Mouse (Mus musculus) layer of hippocampus, postnatal 25 days (tissue): ENCODE measurements around the gene Gm49661. TPM values are rescaled to one million over a fixed set of nuclear protein-coding genes. Genes with fewer than 3 reads are reported as not detected.

Experiments
- DNase-seq, 2 experiments: peaks; one replicate each; pipeline ENCODE4 v3.0.0; 2022; ENCODE audit warnings: mixed read lengths in 2 of 2, low spot score in 1 of 2; ENCODE audit errors: extremely low spot score in 1 of 2
- total RNA-seq, 2 experiments: library from RNA; stranded (reverse); gene quantifications; 2 replicates each; pipeline ENCODE4 v1.2.3; 2021

The Gm49661 gene
- total RNA-seq, 2 experiments from 2014 or later, result not detected

DNA sequence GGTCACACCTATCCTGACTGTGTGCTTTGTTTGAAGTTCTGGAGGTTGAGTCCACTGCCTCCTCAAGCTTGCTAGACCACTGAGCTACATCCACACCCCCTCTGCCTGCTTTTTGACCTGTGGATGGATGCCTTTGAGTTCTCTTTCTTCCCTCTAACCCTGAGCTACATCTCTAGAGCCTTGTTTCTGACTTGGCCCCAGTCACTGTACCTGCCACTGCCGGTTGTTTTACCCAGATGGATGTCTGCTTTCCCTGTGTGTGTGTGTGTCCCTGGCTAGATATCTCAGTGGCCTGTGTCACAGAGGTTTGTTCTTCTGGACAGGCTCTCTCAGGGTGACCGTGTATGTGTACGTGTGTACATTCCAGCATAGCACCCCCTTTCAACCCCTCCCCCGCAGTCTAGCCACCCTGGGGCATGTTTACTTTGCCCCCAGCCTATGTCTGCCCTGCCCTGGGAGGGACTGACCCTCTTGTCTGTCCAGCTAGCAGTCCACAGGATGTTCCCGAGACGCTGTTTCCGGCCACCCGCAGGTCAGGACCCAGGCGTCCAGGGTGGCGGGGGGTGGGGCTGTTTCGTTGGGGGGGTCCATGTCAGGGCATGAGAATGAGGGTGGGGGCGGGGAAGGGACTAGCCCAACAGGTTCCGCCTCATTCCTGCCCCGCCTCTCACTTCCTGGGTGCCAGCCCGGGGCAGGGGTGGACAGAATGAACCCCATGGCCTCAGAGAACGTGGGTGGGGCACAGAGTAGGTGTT lies 15.2 kb upstream of the Gm49661 start:
- no peak for DNase-seq

DNA sequence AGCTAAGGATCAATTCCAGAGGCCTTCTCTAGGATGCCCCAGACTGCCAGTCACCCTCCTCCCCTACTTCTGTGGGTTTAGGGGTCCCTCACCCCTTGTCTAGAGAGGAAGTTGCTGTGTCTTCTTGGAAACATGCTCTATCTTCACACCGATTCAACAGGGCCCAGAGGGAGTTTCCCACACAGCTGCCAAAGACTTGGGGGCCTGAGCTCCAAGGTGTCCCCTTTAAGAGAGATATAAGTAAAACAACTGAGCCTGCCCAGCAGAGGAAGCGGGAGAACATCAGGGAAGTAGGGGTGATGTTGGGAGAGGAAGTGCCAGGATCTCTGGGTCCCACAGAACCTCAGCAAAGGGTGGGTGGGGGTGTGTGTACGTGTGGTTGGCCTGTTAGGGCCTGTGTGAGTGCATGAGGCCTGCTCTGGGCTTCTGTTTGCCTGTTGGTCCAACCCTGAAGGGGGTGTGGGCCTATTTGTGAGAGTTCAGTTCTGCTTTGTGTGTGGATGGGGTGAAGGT lies 13.3 kb upstream of the Gm49661 start:
- DNase-seq, result no peak

DNA sequence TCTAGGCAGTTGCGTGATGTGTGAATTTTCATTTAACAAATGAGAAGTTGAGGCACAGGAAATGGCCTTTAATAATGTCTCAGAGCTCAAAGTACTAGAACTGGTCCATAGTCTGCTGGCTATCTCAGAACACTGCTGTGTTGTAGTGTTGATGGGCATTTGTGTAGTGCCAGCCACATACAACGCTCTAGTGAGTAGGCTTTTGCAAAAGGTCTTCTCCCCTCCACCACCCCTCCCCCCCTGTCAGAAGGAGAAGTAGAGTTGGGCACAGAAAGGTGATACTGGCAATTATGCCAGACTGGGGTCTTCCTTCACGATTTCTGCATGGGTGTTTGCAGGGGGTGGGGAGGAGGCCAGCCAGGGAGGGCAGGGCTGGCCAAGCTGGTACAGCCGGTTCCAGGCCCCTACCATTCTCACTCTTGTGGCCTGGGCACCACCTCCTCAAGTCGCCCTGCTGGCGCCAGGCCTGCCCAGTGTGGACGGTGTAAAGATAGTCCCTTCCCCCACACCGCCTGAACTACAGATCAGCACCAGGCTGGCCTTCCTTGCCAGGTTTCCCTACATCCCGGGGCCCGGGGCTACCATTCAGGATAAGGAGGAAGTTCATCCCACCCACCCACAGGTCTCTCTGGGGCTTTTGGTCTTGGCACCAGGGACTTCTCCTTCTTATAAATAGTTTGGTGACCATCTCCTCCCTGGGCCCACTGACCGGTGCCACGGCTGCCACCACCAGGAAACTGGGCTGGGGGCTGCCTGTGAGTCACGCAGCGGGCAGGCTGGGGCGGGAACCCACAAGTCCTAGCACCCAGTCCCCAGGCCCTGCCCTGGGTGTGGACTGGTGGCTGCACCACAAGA lies 12.6 kb upstream of the Gm49661 start:
- DNase-seq, result no peak

DNA sequence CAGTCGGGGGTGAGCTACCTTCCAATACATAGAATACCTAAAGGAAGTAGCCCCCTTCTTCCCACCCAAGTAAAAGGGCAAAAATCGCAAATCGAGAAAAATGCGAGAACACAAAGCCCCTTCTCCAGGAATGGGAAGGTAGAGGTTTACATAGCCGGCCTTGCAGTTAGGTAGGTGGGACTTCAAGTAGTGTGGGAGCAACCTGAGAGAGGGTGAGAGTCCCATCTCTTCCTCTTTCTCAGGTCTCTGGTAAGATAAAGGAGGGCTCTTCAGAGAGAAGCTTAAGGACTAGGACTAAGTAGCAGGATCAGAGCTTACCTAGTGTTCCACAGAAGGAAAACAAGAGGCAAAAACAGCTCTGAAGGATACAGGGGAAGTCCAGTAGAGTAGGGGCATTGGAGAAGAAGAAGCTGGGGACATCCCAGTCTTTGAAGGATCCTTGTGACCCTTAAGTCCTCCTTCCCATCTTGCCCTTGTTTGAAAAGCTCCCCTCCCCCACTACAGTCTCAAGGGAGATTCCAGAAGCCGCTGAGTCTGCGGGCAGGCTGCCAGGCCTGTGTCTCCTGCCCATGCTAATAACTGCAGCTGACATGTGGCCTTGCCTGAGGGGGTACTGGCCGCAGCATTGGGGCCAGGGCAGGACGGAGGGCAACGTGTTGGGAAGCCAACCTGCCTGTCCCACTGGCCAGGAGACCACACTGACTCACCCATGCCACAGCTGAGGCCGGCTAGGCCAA lies 11.6 kb upstream of the Gm49661 start:
- DNase-seq, result no peak

DNA sequence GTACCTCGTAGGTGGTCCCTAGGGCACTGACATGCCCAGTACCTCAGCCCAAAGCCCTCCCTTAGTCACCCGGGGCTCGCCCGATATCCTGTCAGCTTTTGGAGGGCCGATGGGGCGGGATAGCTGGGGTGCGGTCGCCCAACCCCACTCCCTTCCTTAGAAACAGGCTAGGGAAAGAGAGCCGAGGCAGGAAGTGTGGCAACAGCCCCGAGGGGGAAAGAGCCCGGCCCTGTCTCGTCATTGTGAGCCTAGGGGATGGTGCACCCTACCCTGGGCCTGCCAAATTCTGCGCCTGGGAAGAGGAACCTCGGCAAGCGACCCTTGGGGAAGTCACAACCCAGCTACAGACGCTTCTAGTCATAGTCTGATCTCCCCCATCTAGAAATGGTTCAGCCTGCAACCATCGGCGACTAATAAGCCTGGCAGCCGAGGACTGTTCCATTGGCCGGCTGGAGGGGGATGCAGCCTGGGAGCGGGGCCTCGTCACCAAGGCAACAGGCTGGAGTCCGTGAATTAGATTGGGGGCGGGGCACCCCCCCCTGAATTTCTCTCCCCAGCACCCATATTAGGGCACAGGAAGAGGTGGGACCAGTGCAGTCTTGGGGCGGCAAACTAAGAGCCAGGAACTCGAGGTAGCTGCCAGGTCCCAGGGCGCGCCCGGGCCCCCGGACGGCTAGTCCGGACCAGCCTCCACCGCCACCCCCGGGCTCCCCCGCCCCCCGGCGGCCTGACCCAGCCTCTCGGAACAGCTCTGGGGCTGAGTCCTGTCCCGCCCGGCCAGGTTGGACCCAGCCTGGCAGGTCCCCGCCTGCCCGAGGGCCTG lies 10.6 kb upstream of the Gm49661 start:
- DNase-seq, result peak; percentile 83 to 85

DNA sequence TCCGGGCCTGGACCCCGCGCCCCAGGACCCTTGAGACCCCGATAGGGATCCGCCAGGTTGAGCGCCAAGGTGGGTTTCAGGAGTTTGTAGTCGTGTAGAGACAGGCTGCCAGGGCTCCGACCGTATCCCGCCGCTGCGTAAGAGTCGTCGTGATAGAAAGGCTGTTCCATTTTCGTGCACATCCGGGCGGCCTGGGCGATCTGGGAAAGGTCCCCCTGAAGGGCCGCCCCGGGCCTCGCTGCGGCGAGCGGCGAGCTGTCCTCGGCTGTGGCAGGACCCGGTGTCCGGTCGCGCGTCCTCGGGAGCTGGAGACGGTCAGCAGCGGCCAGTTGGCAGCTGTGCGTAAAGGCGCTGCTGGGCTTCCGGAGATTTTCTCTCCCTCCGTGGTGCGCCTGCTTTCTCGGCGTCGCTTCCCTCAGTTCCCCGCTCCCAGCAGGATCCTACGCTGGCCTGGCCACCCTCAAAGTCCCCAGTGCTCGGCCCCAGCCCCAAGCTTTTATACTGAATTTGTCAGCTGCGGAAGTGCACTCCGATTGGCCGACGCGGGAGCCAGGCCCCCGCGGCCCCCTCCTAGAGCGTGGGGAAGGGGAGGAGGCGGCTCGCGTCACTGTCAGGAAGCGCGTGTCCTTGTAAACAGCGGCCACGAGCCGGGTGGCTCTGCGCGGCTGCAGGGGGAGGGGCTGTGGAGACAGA lies 9.2 kb upstream of the Gm49661 start, which contains the start of gene Junb:
Junb (minus strand) TSS at position 471 of the 693 bp plus-strand sequence.
- DNase-seq, result peak; percentile 88

DNA sequence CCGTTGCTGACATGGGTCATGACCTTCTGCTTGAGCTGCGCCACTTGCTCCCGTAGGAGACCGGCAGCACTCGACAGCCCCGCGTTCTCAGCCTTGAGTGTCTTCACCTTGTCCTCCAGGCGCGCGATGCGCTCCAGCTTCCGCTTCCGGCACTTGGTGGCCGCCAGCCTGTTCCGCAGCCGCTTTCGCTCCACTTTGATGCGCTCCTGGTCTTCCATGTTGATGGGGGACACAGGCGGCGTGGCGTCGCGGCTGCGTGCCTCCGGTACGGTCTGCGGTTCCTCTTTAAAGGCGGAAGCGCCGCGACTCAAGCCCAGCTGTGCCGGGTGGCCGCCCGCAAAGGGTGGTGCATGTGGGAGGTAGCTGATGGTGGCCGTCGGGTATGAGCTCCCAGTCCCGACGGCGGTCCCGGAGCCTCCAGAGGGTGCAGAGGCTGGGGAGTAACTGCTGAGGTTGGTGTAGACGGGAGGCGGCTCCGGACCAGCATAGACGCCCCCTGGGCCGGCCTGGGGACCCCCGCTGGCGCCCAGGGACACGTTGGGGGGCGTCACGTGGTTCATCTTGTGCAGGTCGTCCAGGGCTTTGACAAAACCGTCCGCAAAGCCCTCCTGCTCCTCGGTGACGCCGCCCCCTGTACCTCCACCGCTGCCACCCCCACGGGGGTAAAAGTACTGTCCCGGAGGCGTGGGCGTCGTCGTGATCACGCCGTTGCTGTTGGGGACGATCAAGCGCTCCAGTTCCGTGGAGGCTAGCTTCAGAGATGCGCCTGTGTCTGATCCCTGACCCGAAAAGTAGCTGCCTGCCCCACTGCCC lies 8.4 kb upstream of the Gm49661 start:
- DNase-seq, result peak; percentile 48 to 56

DNA sequence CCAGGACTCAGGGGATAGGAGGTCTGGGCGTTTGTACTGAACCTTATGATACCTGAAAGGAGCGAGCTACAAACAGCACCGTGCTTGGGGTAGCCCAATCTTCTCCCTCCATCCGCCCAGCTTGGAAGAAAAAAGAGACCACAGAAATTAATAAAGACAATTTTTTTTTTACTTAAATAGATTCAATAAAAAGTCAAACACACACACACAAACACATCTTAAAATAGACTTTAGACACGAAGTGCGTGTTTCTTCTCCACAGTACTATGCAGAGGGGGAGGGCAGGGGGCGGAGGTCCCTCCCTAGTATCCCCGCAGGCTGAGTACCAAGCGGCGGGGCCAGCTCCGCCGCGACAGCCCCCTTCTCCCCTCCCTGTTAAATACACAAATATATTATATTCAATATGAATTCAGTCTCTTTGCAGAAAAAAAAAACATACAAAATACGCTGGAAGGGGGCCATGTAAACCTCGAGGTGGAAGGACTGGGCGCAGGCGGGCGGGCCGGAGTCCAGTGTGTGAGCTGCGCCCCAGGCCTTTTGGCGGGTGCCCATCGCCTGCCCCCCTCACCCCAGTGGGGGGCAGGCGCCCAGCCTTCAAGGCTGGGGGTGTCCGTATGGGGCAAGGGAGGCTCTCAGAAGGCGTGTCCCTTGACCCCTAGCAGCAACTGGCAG lies 7.7 kb upstream of the Gm49661 start:
- no peak for DNase-seq

DNA sequence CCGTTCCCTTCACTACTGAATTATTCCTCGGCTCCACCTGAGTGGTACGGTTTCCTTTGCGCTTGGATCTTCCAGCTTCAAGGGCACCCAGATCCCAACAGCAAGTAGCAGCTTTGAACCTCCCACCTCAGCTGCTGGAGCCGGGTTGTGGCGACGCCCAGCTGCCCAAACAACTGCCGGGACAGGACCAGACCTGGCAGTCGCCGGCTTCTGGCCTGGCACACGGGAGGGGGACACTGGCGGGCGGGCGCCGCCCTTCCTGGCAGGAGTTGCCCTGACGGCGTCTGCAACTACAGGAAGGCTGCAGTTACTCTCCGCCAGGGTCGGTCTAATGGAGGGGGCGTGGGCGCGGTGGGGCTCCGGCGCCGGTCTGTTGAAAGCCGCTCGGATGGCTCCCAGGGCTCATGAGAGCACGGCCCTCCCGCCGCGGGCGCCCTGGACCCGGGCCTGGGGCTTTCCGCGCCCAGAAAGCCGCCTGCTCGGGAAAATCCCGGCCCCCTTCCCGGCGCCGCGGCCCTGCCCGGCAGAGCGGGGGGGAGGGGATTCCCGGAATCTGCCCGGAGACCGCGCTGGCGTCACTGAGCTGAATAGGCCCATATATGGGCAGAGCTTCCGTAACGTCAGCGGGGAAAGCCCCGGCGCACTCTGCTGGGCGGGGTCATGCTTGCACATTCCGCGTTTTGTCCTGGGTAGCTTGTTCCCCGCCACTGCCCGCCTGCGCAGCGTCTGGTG lies 7.0 kb upstream of the Gm49661 start:
- DNase-seq, result peak; percentile 91

DNA sequence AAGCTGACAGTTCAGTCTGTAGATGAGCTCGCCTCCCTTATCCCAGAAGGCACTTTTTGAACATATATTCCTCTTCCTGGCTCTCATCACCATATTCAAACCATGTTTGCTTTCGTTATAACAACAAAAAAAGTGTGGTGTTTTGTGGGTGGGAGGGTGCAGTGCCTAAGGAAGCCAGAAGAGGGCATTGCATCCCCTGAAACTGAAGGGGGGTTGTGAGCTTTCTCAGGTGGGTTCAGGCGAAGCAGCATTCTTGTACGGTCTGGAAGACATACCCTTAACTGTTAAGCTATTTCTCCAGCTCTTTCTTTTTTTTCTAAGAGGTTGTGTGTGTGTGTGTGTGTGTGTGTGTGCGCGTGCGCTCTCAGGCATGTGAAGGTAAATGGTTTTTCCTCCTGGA lies 6.2 kb upstream of the Gm49661 start:
- DNase-seq, result peak; percentile 56 to 64

DNA sequence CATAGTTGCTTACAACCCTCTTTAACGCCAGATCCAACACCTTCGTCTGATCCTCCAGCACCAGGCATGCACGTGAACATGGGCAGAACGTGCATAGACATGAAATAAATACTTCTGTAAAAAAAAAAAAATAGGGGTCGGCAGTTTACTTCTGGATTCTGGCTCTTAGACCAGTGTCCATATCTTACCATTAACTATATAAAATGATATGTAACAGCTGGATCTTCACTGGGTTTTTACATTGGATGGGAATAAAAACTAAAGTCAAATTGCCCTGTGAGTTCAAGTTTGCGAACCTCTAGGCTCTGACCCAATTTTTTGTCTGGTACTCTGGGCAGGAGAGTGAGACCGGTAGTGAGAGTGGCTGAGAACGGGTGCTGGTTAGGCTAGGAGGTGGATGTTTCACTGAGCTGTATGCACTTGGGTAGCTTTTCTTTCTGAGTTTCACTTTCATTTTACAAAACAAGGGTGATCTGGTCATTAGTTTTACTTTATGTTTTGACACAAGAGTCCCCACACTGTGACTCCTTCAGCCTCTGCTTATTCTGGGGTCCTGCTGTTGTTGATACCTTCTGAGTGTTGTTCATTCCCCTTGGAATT lies 5.4 kb upstream of the Gm49661 start:
- DNase-seq, result no peak

DNA sequence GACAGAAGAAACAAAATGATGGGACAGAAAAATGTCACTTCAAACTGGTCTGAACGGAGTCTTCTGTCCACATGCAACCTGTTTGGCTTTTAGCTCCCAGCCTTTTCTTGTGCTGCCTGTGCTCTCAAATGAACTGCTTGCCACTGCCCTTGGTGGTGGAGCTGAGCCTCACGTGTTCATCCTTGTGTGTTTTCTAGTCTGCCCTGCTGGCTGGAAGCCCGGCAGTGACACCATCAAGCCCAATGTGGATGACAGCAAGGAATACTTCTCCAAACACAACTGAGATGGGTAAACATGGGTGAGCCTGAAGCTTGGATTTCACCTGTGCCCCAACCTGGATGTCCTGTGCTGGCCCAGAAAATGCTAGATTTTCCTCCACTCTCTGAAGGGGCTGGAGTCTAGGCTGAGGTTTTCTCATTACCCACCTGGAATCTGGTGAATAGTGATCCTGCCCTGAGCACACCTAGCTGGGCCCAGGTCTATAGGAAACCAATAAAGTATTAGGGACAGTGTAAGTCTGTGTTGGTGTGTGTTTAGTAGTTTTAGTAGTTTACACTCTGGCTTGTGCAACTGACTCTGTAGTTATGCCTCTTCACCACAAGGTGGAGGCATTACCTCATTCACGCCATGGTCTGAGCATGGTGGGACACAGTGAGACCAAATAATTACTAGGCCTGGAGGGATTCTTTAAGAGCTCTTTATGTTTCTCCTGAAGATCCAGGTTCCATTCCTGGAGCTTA lies 4.7 kb upstream of the Gm49661 start:
- DNase-seq, result no peak

DNA sequence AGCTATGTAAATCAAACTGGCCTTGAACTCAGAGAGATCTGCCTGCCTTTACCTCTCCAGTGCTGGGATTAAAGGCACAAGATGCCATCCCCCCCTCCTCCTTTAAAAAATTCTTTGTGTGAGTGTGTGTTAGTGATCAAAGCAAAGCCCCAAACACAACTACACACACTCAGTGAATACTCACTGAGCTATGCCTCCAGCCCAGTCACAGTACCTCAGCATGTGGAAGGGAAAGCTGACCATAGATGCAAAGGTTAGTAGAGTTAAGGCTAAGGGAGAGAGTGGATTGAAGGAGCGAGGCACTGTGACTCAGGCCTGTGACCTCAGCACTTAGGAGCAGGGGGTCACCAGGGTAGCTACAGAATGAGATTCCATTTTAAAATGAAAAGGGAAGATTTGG lies 3.8 kb upstream of the Gm49661 start:
- DNase-seq, result no peak

DNA sequence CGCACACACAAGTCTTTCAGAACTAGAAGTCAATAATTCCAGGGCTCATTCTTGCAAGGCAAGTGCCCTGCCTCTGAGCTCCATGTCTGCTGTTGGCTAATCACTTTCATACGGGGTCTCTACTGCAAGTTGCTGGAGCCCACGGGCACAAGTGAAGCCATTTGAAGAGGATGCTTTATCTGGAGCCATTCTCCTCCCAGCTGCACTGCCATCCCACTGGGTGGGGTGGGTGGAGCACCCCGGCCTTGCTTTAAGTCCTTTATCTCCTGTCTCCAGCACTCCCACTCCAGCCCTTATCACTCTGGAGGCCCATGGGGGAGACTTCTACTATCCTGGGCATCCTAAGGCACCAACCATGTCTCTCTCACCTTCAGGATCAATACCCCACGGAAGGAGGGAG lies 1.7 kb upstream of the Gm49661 start:
- no peak for DNase-seq

DNA sequence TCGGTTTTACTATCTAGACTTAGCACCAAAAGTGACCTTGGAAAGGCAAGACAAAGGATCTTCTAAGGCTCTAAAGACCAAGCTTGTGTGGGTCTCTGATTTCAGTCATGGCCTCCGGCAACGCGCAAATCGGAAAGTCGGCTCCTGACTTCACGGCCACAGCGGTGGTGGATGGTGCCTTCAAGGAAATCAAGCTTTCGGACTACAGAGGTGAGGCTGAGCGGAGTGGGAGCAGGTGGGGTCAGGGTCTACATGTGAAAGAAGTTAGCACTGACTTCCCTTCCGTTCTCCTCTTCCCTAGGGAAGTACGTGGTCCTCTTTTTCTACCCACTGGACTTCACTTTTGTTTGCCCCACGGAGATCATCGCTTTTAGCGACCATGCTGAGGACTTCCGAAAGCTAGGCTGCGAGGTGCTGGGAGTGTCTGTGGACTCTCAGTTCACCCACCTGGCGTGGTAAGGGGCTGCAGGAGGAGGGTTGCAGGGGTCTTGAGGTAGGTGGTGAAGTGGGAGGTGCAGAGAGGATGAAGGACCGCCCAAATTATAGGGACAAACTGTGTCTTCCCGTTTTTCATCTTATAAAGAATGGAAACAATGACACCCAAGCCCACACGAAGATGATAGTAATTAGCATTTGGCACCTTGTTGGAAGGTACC lies 1.0 kb upstream of the Gm49661 start:
- no peak for DNase-seq

DNA sequence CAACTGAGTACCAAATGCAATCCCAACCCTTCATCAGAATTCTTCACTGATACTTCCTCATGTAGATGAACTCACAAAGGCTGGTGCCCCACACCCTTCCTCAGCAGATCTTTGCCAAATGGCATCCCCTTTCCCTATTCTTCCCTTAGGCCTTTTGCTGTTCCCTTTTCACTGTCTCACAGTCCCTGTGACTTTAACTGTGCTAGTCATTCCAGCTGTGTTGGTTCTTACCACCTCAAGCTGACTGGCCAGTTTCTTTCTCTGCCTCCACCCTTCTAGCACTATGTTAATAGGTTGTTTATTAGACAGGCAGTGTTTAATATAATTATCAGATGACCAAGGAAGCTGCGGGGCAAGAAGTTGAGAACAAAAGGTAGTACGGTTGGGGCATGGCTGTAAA lies 583 bp downstream of the Gm49661 start:
- DNase-seq, result no peak
